Mouse (Mus musculus) hindbrain, postnatal 0 days (tissue): ENCODE measurements around the gene Pnmal1. TPM values are rescaled to one million over a fixed set of nuclear protein-coding genes. Genes with fewer than 3 reads are reported as not detected.
A peak's percentile ranks its signal among the peaks of the same experiment; 100 is the strongest.

Experiments
- ATAC-seq: fragments of 200-750 bp; cut with Nextera tagmentation; 2 replicates; pipeline ENCODE4 v1.8.0; 2017; ENCODE audit warnings: mild to moderate bottlenecking, moderate TSS enrichment, moderate library complexity
- DNase-seq: peaks from one replicate; pipeline ENCODE4 v3.0.0-alpha.2; 2015; ENCODE audit warnings: low spot score
- H3K27ac ChIP-seq: fragments of 300-500 bp; sonication (generic); 2 replicates; pipeline ENCODE4 v1.5.1; 2014; ENCODE audit warnings: mild to moderate bottlenecking
- H3K27me3 ChIP-seq: fragments of 300-500 bp; sonication (generic); 2 replicates; pipeline ENCODE4 v1.6.1; 2014; ENCODE audit warnings: low read length, mixed read lengths; ENCODE audit not compliant: insufficient read depth
- H3K36me3 ChIP-seq: fragments of 300-500 bp; sonication (generic); 2 replicates; pipeline ENCODE4 v1.6.1; 2014; ENCODE audit warnings: low read length, mixed read lengths; ENCODE audit not compliant: insufficient read depth
- H3K4me1 ChIP-seq: fragments of 300-500 bp; sonication (generic); 2 replicates; pipeline ENCODE4 v1.6.1; 2014; ENCODE audit warnings: antibody characterized with exemption, low read length, mixed read lengths; ENCODE audit not compliant: insufficient read depth
- H3K4me2 ChIP-seq: fragments of 300-500 bp; sonication (generic); 2 replicates; pipeline ENCODE4 v1.6.1; 2014; ENCODE audit warnings: low read depth, mild to moderate bottlenecking, low read length, moderate library complexity, mixed read lengths
- H3K4me3 ChIP-seq: fragments of 300-500 bp; sonication (generic); 2 replicates; pipeline ENCODE4 v1.5.1; 2014; ENCODE audit warnings: low read length
- H3K9ac ChIP-seq: fragments of 300-500 bp; sonication (generic); replicated peaks from 2 replicates; pipeline ENCODE4 v1.6.1; 2014; ENCODE audit warnings: mild to moderate bottlenecking, low read length, moderate library complexity, mixed read lengths
- H3K9me3 ChIP-seq: fragments of 300-500 bp; sonication (generic); 2 replicates; pipeline ENCODE4 v1.6.1; 2016; ENCODE audit warnings: low read length, mixed read lengths
- CTCF ChIP-seq: IDR thresholded peaks from 2 replicates; pipeline ENCODE4 v1.5.1; 2016; ENCODE audit warnings: antibody characterized with exemption, control low read depth, low read depth
- WGBS: fragments of 180-500 bp; shearing (Covaris S2); extraction: QIAGEN DNeasy Blood & Tissue Kit; methylation state at CpG from one replicate; pipeline ENCODE4 v1.1.7; 2014; 5-methylcytosine and 5-hydroxymethylcytosine counted together
- polyA plus RNA-seq: library from polyadenylated mRNA; unstranded; fragments of >200 nt; fragmentation: Nextera tagmentation; extraction: Ambion mirVana; gene quantifications from 2 replicates; pipeline ENCODE4 v1.2.1, GENCODE M21; 2015
- total RNA-seq: library from RNA; depleted of rRNA; stranded (reverse); fragments of >200 nt; gene quantifications from 2 replicates; pipeline ENCODE4 v1.2.3, GENCODE M21; 2014

The Pnmal1 gene
- total and polyA plus RNA-seq, 2 experiments from 2014 or later, result 24.3 to 40.9 TPM

DNA sequence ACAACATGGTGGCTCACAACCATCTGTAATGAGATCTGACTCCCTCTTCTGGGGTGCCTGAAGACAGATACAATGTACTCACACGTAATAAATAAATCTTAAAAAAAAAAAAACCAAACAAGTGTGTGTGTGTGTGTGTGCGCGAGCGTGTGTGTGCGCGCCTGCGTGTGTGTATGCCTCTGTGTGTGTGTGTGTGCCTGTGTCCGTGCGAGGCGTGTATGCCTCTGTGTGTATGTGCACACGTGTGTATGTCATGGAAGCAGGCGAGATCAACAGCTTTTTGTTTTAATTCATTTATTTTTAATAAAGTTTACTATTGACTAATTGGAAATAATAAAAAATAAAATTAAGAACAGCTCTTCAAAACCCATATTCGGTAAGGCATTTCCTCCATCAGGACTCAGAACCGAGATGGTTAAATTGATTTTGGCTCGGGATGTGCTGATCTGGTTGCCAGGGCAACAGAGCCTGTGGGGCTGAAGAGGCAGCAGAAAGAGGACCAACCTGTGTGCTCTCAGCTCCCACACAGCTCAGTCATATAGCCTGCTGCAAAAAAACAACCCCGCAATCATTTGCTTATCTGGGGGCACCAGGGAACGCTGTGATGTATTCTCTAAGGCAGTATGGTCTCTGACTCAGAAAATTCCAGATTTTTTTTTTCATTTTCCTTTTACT, 21.2 kb upstream of the Pnmal1 start:
- DNase-seq (peak; percentile 93), ATAC-seq (peak; percentile 87)
- 53% methylated on average over 17 of the region's 17 CpGs for WGBS
- H3K27me3 ChIP-seq, result no peaks in the 10 kb centered on the region
- no peaks in the 10 kb centered on the region for H3K9me3 ChIP-seq
- H3K36me3 ChIP-seq, result no peaks in the 10 kb centered on the region
- peak overlapping the region; percentile 67 for H3K27ac ChIP-seq
- H3K4me1 ChIP-seq, result peaks cover 10% of the 10 kb centered on the region
- H3K4me2 ChIP-seq, result no peak overlapping the region
- 0 out of 2 replicates have a peak overlapping the region, but pooled peaks have one; percentile 4 for H3K4me3 ChIP-seq
- no peak overlapping the region for H3K9ac ChIP-seq
- no peak for TF ChIP-seq CTCF

DNA sequence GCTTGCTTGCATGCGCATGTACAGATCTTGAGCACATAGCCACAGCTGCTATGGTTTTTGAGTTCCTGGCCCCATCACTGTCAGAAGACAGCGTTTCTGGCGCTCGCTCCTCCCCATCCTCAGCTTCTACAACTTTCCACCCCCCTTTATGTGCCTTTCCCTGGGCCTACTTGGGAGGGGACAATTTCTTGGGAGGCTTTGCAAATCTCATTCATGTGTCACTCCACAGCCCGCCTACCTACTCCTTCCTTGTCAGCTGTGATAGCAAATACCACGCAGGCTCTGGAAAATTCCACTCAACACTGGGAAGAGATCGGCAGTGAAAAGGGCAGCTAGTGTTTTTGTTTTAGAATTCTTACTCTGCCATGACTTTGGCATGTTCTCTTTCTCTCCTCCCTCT, 19.2 kb upstream of the Pnmal1 start:
- Histone ChIP-seq H3K9ac (0 out of 2 replicates have a peak overlapping the region, but pooled peaks have one; percentile 28), H3K9me3 (no peaks in the 10 kb centered on the region), H3K27me3 (no peaks in the 10 kb centered on the region), H3K4me2 (no peak overlapping the region), H3K4me3 (no peak overlapping the region), H3K4me1 (peaks cover 19% of the 10 kb centered on the region), H3K36me3 (no peaks in the 10 kb centered on the region), H3K27ac (peak overlapping the region; percentile 74; the same call in 1 of the 2 replicates)
- ATAC-seq, result no peak
- WGBS, result 27% methylated on average over 7 of the region's 7 CpGs
- DNase-seq, result peak; percentile 46
- TF ChIP-seq CTCF, result no peak

DNA sequence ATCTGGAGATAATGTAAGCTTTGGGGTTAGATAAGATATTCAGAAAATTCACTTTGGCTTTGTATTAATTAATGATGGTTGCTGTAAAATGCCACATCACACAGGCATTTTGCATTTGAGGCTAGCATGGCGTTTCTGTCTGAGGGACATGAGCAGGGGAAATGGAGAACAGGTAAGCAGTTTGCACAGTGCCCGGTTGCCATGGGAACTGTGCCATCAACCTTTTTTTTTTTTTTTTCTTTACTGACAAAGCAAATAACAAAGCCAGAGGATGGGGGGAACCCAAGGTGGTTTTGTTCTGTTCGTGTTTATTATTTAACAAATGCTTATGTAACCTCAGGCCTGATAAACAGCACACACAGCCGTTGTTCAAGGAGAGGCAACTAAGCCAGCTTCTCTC, 16.6 kb upstream of the Pnmal1 start:
- H3K9ac ChIP-seq, result no peak overlapping the region
- H3K9me3 ChIP-seq, result no peaks in the 10 kb centered on the region
- H3K27me3 ChIP-seq, result no peaks in the 10 kb centered on the region
- H3K4me1 ChIP-seq, result peaks cover 27% of the 10 kb centered on the region
- no peak overlapping the region for H3K4me2 ChIP-seq
- H3K4me3 ChIP-seq, result no peak overlapping the region
- WGBS, result 27% methylated on average over 4 of the region's 4 CpGs
- ATAC-seq (no peak), DNase-seq (peak; percentile 68)
- H3K36me3 ChIP-seq, result no peaks in the 10 kb centered on the region
- no peak for TF ChIP-seq CTCF
- peak overlapping the region; percentile 91 for H3K27ac ChIP-seq

DNA sequence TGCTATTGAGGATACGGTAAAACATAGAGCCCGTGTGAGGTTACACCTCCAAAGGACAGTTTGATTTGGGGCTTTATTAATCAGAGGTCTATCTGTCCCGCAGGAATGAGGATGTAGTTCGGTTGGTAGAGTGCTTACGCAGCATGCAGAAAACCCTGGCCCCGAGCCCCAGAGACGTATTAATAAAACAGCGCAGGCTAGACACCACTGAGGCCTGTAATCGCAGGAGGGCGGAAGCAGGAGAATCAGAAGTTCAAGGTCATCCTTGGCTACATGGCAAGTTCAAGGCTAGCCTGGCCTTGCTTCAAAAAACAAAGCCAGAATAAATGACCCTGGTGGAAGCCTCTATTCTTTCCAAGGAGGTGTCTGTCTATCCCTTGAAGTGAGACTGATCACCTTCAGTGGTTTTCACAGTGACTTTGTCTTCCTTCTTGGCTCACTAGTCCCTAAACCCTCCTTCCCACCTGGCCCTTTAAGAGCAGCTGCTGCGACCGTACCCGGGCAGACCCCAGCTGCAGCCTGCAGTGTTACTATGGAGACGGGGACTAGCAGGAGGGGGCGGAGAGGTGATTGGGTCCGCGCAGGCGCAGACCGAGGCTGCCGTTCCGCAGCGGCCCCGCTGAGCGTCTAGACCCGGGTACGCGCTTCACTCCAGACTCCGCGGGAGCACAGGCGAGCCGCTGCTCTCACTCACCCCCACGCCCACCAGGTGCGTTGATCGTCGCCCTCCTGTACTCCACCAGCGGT, 15.2 kb upstream of the Pnmal1 start, which contains the start of gene Pnmal2:
Pnmal2 (plus strand) TSS at position 622 of the 747 bp plus-strand sequence.
- TF ChIP-seq CTCF, result no peak
- peak; percentile 87 for ATAC-seq
- 7% methylated on average over 36 of the region's 36 CpGs for WGBS
- peak within 1 kb of the TSS; percentile 96 for H3K4me2 ChIP-seq
- H3K9ac ChIP-seq, result peak within 1 kb of the TSS; percentile 72
- peak within 1 kb of the TSS; percentile 91 for H3K27ac ChIP-seq
- H3K4me3 ChIP-seq, result peak within 1 kb of the TSS; percentile 64
- peaks cover 38% of the 10 kb centered on the region for H3K4me1 ChIP-seq
- H3K36me3 ChIP-seq, result no peaks in the 10 kb centered on the region
- DNase-seq, result peak; percentile 97
- no peaks in the 10 kb centered on the region for H3K27me3 ChIP-seq
- no peaks in the 10 kb centered on the region for H3K9me3 ChIP-seq

DNA sequence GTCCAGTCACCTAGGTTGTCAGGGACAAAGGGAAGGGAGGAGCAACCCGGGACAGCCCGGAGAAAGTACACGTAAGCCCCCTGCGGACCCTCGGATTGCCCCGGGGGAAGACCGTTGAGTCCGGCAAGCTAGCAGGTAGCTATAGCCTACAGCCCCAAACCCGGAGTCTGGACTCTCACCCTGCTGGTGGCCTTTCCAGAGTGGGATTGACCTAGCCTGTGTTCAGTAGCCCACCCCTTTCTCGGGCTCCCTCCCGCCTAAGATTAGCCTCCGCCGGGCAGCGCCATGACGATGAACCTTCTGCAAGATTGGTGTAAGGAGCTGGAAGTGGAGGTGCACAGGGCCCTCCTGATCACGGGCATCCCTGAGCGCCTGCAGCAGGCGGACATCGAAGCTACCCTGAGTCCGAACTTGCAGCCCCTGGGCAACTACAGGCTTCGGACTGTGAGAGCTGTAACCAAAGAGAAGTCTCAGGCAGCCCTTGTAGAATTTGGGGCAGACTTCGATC, 14.6 kb upstream of the Pnmal1 start:
- peak; percentile 46 for DNase-seq
- WGBS, result 2% methylated on average over 22 of the region's 22 CpGs

DNA sequence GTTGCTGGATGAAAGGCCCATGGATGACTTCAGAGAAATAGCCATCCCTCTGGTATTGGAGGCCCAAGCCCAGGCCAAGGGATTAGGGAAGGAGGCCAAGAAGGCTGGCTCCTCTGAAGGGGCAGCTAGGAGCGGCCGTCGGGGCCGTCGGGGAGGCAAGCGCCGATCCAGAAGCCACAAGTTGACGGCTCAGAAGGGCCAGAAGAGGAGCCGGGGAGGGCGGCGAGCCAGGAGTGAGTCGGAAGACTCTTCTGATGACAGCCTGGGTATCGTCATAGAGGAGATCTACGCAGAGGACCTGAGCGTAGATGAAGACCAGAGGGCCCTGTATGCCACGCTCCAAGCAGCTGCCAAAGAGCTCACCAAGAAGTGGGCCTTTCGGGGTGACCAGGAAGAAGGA, 14.1 kb upstream of the Pnmal1 start:
- H3K9ac ChIP-seq, result peak overlapping the region; percentile 72
- peak; percentile 59 for DNase-seq
- WGBS, result 6% methylated on average over 17 of the region's 17 CpGs
- H3K4me1 ChIP-seq, result peaks cover 38% of the 10 kb centered on the region
- no peaks in the 10 kb centered on the region for H3K36me3 ChIP-seq
- no peaks in the 10 kb centered on the region for H3K9me3 ChIP-seq
- H3K4me2 ChIP-seq, result peak overlapping the region; percentile 96
- no peak for TF ChIP-seq CTCF
- no peak for ATAC-seq
- H3K27me3 ChIP-seq, result no peaks in the 10 kb centered on the region
- peak overlapping the region; percentile 64 for H3K4me3 ChIP-seq
- peak overlapping the region; percentile 91 for H3K27ac ChIP-seq

More for the DNA sequence above, 14.6 kb upstream of the Pnmal1 start:
- ATAC-seq, result peak; percentile 20
- Histone ChIP-seq H3K4me3 (peak overlapping the region; percentile 64), H3K9me3 (no peaks in the 10 kb centered on the region), H3K9ac (peak overlapping the region; percentile 72), H3K36me3 (no peaks in the 10 kb centered on the region), H3K4me2 (peak overlapping the region; percentile 96), H3K27me3 (no peaks in the 10 kb centered on the region), H3K27ac (peak overlapping the region; percentile 91), H3K4me1 (peaks cover 41% of the 10 kb centered on the region)
- no peak for TF ChIP-seq CTCF
